Mouse (Mus musculus): ENCODE data around the gene 9230113P08Rik.
"Not testable (repeated sequence)": the region's sequence is repeated elsewhere in the genome, so short reads cannot be mapped to it uniquely, and the experiment has no call there.

9230113P08Rik gene

DNA sequence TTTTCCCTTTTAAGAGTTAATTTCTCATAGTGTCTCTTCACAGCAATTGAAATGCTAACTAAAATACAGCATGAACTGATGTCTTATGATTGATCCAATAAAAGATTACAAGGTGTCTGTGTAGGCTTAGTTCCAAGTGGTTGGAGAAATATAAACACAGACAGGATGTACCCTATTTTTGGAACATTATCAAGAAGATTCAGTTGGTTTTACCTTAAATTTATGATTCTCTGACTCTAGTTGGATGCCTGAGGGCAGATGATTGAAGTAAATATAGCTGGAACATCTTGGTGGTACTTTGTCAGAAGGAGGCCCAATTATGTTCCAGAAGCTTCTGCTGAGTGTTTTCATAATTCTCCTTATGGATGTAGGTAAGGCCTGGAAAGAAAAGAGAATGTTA, at the start of gene 9230113P08Rik:
TSS of gene 9230113P08Rik (plus strand) at position 301 of the 400 bp plus-strand sequence.
- DNase-seq = not testable (repeated sequence)

GRCm38 (mm10) chr9:35893112-35893511, 15.1 kb upstream of the 9230113P08Rik start:
- not testable (repeated sequence) for DNase-seq

DNA sequence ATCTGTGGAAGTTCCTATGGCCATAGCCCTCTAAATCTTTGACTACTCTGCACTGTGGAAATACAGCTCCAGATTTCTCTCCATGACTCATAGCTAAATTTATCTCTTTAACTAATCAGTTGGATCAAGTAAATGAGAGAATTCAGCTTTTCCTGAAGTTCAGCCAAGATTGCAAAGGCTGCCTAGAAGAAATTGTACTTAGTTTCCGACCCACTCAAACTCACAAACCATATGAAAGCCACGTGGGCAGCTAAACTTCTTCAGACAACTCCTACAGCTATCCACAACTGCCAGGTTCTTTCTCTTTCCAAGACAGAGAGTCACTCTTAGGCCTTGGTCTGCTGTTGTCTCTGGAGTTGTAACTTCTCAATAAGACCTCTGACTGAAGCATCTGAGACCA, 3.7 kb upstream of the 9230113P08Rik start:
- no peak for DNase-seq

- DNase-seq = no peak
Measured at GRCm38 (mm10) chr9:35930817-35931216, 22.6 kb downstream of the 9230113P08Rik start.
